Mouse (Mus musculus): ENCODE data around the gene Runx2. TPM values are rescaled to one million over a fixed set of nuclear protein-coding genes. Genes with fewer than 3 reads are reported as not detected.

The Runx2 gene
- polyA plus RNA-seq, 1 experiment from 2014 or later = 0.74 TPM

GRCm38 (mm10) chr17:44612002-44612401, 202.6 kb downstream of the Runx2 start:
- Histone ChIP-seq H3K27ac (no peak overlapping the region), H3K4me3 (no peak overlapping the region), H3K4me2 (no peak overlapping the region), H3K36me3 (no peaks in the 10 kb centered on the region), H3K9me3 (replicated peaks) (no peaks in the 10 kb centered on the region), H3K4me1 (peaks cover 13% of the 10 kb centered on the region), H3K9ac (no peak overlapping the region), H3K27me3 (replicated peaks) (no peaks in the 10 kb centered on the region)
- 77% methylated on average over 3 of the region's 3 CpGs for WGBS (ENCODE audit: insufficient replicate concordance)
- ATAC-seq = no peak

- no peaks in the 10 kb centered on the region for H3K27me3 ChIP-seq (replicated peaks)
- WGBS (ENCODE audit: insufficient replicate concordance) = 72% methylated on average over 4 of the region's 4 CpGs
These were observed 203.1 kb downstream of the Runx2 start for GRCm38 (mm10) chr17:44611543-44611942.

GRCm38 (mm10) chr17:44610828-44611227, 203.8 kb downstream of the Runx2 start:
- ATAC-seq = no peak
- Histone ChIP-seq H3K27ac (no peak overlapping the region), H3K36me3 (no peaks in the 10 kb centered on the region), H3K9ac (no peak overlapping the region), H3K4me3 (no peak overlapping the region), H3K27me3 (replicated peaks) (no peaks in the 10 kb centered on the region), H3K4me2 (no peak overlapping the region), H3K9me3 (replicated peaks) (no peaks in the 10 kb centered on the region), H3K4me1 (peaks cover 13% of the 10 kb centered on the region)
- 64% methylated on average over 6 of the region's 6 CpGs for WGBS (ENCODE audit: insufficient replicate concordance)

More at GRCm38 (mm10) chr17:44611543-44611942, 203.1 kb downstream of the Runx2 start:
- no peaks in the 10 kb centered on the region for H3K9me3 ChIP-seq (replicated peaks)
- H3K9ac ChIP-seq = no peak overlapping the region
- no peak overlapping the region for H3K4me3 ChIP-seq
- peaks cover 13% of the 10 kb centered on the region for H3K4me1 ChIP-seq
- no peak overlapping the region for H3K4me2 ChIP-seq
- H3K36me3 ChIP-seq = no peaks in the 10 kb centered on the region
- ATAC-seq = no peak
- H3K27ac ChIP-seq = no peak overlapping the region

GRCm38 (mm10) chr17:44609897-44610641, 204.5 kb downstream of the Runx2 start:
- H3K4me2 ChIP-seq = no peak overlapping the region
- no peak overlapping the region for H3K4me3 ChIP-seq
- peaks cover 13% of the 10 kb centered on the region for H3K4me1 ChIP-seq
- no peaks in the 10 kb centered on the region for H3K9me3 ChIP-seq (replicated peaks)
- H3K27me3 ChIP-seq (replicated peaks) = no peaks in the 10 kb centered on the region
- WGBS (ENCODE audit: insufficient replicate concordance) = 46% methylated on average over 5 of the region's 5 CpGs
- no peak for ATAC-seq
- H3K27ac ChIP-seq = no peak overlapping the region
- no peak overlapping the region for H3K9ac ChIP-seq
- H3K36me3 ChIP-seq = no peaks in the 10 kb centered on the region

- H3K27ac ChIP-seq = no peak overlapping the region
- WGBS (ENCODE audit: insufficient replicate concordance) = 65% methylated on average over 10 of the region's 10 CpGs
- H3K27me3 ChIP-seq (replicated peaks) = no peaks in the 10 kb centered on the region
- H3K4me1 ChIP-seq = peaks cover 13% of the 10 kb centered on the region
- H3K9me3 ChIP-seq (replicated peaks) = no peaks in the 10 kb centered on the region
- H3K36me3 ChIP-seq = no peaks in the 10 kb centered on the region
- H3K4me2 ChIP-seq = no peak overlapping the region
- H3K9ac ChIP-seq = no peak overlapping the region
- no peak for ATAC-seq
- H3K4me3 ChIP-seq = no peak overlapping the region
These were observed 205.2 kb downstream of the Runx2 start for GRCm38 (mm10) chr17:44609356-44609755.

GRCm38 (mm10) chr17:44608907-44609306, 205.7 kb downstream of the Runx2 start:
- H3K36me3 ChIP-seq = no peaks in the 10 kb centered on the region
- no peak overlapping the region for H3K4me2 ChIP-seq
- no peaks in the 10 kb centered on the region for H3K27me3 ChIP-seq (replicated peaks)
- H3K4me1 ChIP-seq = peaks cover 13% of the 10 kb centered on the region
- no peak for ATAC-seq
- no peak overlapping the region for H3K4me3 ChIP-seq
- H3K9me3 ChIP-seq (replicated peaks) = no peaks in the 10 kb centered on the region
- no peak overlapping the region for H3K9ac ChIP-seq
- H3K27ac ChIP-seq = no peak overlapping the region
- WGBS (ENCODE audit: insufficient replicate concordance) = 25% methylated on average over 4 of the region's 4 CpGs

- Histone ChIP-seq H3K4me3 (no peak overlapping the region), H3K27ac (no peak overlapping the region), H3K4me2 (no peak overlapping the region), H3K9me3 (replicated peaks) (no peaks in the 10 kb centered on the region), H3K9ac (no peak overlapping the region), H3K4me1 (peaks cover 9% of the 10 kb centered on the region), H3K27me3 (replicated peaks) (no peaks in the 10 kb centered on the region), H3K36me3 (no peaks in the 10 kb centered on the region)
- WGBS (ENCODE audit: insufficient replicate concordance) = 40% methylated on average over 8 of the region's 8 CpGs
- no peak for ATAC-seq
These were observed 207.2 kb downstream of the Runx2 start for GRCm38 (mm10) chr17:44607383-44607782.

- Histone ChIP-seq H3K9me3 (replicated peaks) (no peaks in the 10 kb centered on the region), H3K9ac (no peak overlapping the region), H3K4me2 (no peak overlapping the region), H3K27ac (no peak overlapping the region), H3K27me3 (replicated peaks) (no peaks in the 10 kb centered on the region), H3K4me1 (peaks cover 9% of the 10 kb centered on the region), H3K4me3 (no peak overlapping the region), H3K36me3 (no peaks in the 10 kb centered on the region)
- ATAC-seq = no peak
- WGBS (ENCODE audit: insufficient replicate concordance) = 45% methylated on average over 7 of the region's 7 CpGs
These were observed 208.4 kb downstream of the Runx2 start for GRCm38 (mm10) chr17:44606245-44606644.

- Histone ChIP-seq H3K27ac (no peak overlapping the region), H3K9me3 (replicated peaks) (no peaks in the 10 kb centered on the region), H3K4me2 (no peak overlapping the region), H3K9ac (no peak overlapping the region), H3K27me3 (replicated peaks) (no peaks in the 10 kb centered on the region), H3K4me3 (no peak overlapping the region), H3K36me3 (no peaks in the 10 kb centered on the region), H3K4me1 (peaks cover 9% of the 10 kb centered on the region)
- 77% methylated on average over 3 of the region's 3 CpGs for WGBS (ENCODE audit: insufficient replicate concordance)
- ATAC-seq = no peak
These were observed 208.8 kb downstream of the Runx2 start for GRCm38 (mm10) chr17:44605749-44606148.

GRCm38 (mm10) chr17:44603170-44603569, 211.4 kb downstream of the Runx2 start:
- ATAC-seq = no peak
- H3K27ac ChIP-seq = no peak overlapping the region
- no peak overlapping the region for H3K9ac ChIP-seq
- no peaks in the 10 kb centered on the region for H3K27me3 ChIP-seq (replicated peaks)
- no peaks in the 10 kb centered on the region for H3K36me3 ChIP-seq
- H3K4me1 ChIP-seq = no peaks in the 10 kb centered on the region
- WGBS (ENCODE audit: insufficient replicate concordance) = 65% methylated on average over 4 of the region's 4 CpGs
- H3K9me3 ChIP-seq (replicated peaks) = no peaks in the 10 kb centered on the region
- no peak overlapping the region for H3K4me3 ChIP-seq
- H3K4me2 ChIP-seq = no peak overlapping the region

- Histone ChIP-seq H3K36me3 (no peaks in the 10 kb centered on the region), H3K27me3 (replicated peaks) (no peaks in the 10 kb centered on the region), H3K9ac (no peak overlapping the region), H3K27ac (no peak overlapping the region), H3K4me3 (no peak overlapping the region), H3K4me1 (no peaks in the 10 kb centered on the region), H3K9me3 (replicated peaks) (no peaks in the 10 kb centered on the region), H3K4me2 (no peak overlapping the region)
- no peak for ATAC-seq
- 53% methylated on average over 11 of the region's 11 CpGs for WGBS (ENCODE audit: insufficient replicate concordance)
These were observed 213.1 kb downstream of the Runx2 start for GRCm38 (mm10) chr17:44601317-44602021.

- Histone ChIP-seq H3K9ac (no peak overlapping the region), H3K4me1 (no peaks in the 10 kb centered on the region), H3K4me3 (no peak overlapping the region), H3K4me2 (no peak overlapping the region), H3K9me3 (replicated peaks) (no peaks in the 10 kb centered on the region), H3K36me3 (no peaks in the 10 kb centered on the region), H3K27ac (no peak overlapping the region), H3K27me3 (replicated peaks) (no peaks in the 10 kb centered on the region)
- ATAC-seq = no peak
- 58% methylated on average over 1 of the region's 1 CpGs for WGBS (ENCODE audit: insufficient replicate concordance)
These were observed 214.7 kb downstream of the Runx2 start for GRCm38 (mm10) chr17:44599856-44600255.
